Comparison of ENCODE assay signal across 28 mouse cellular contexts in genomic region chr1:149617613-149618012, GRCm38 (mm10).
"Had no signal": no experiment of that assay in that cellular context is flagged by ENCODE, and none has a peak within 500 bp of the region (broad histone marks: within the 10 kb centered on the region; RNA-seq: fewer than 3 reads in every experiment).

No protein-coding gene starts in this region.

- H3K27me3 ChIP-seq: embryonic facial prominence, embryonic 12.5 days; embryonic facial prominence, embryonic 13.5 days; embryonic facial prominence, embryonic 15.5 days; forebrain, embryonic 12.5 days; forebrain, embryonic 13.5 days; forebrain, embryonic 15.5 days had no signal

- H3K27ac ChIP-seq: embryonic facial prominence, embryonic 10.5 days; embryonic facial prominence, embryonic 12.5 days; embryonic facial prominence, embryonic 13.5 days; embryonic facial prominence, embryonic 15.5 days; forebrain, embryonic 10.5 days; forebrain, embryonic 12.5 days; forebrain, embryonic 13.5 days; forebrain, embryonic 15.5 days; gastrocnemius, adult 2 months; heart, adult 2 months had no signal

- H3K4me2 ChIP-seq: embryonic facial prominence, embryonic 12.5 days; embryonic facial prominence, embryonic 13.5 days; embryonic facial prominence, embryonic 15.5 days; forebrain, embryonic 12.5 days; forebrain, embryonic 13.5 days; forebrain, embryonic 15.5 days had no signal

- H3K36me3 ChIP-seq: embryonic facial prominence, embryonic 10.5 days; embryonic facial prominence, embryonic 12.5 days; embryonic facial prominence, embryonic 13.5 days; embryonic facial prominence, embryonic 15.5 days; forebrain, embryonic 10.5 days; forebrain, embryonic 12.5 days; forebrain, embryonic 15.5 days had no signal

- H3K4me1 ChIP-seq: embryonic facial prominence, embryonic 10.5 days; embryonic facial prominence, embryonic 12.5 days; embryonic facial prominence, embryonic 13.5 days; embryonic facial prominence, embryonic 15.5 days; forebrain, embryonic 10.5 days; forebrain, embryonic 12.5 days; forebrain, embryonic 13.5 days; forebrain, embryonic 15.5 days had no signal

- H3K9ac ChIP-seq: embryonic facial prominence, embryonic 12.5 days; embryonic facial prominence, embryonic 13.5 days; embryonic facial prominence, embryonic 15.5 days; forebrain, embryonic 12.5 days; forebrain, embryonic 13.5 days; forebrain, embryonic 15.5 days; forebrain, postnatal 0 days had no signal

- ATAC-seq: forebrain, embryonic 13.5 days; forebrain, embryonic 14.5 days; forebrain, embryonic 15.5 days; forebrain, embryonic 16.5 days; forebrain, postnatal 0 days had no signal

- DNase-seq: cerebellum, adult 8-10 months; cerebellum, adult 9-10 months; cerebellum, adult 9-11 months; cerebellum, postnatal 10 days; cerebellum, postnatal 14 days; cerebellum, postnatal 25 days; cerebellum, postnatal 36 days; embryo, embryonic 11 days; forebrain, postnatal 0 days; gastrocnemius, adult 2 months; gastrocnemius, postnatal 10 days; gastrocnemius, postnatal 14 days; gastrocnemius, postnatal 25 days; gastrocnemius, postnatal 36 days; heart, adult 11 months; heart, adult 18-20 months; heart, adult 2 months had no signal

- H3K9me3 ChIP-seq: embryonic facial prominence, embryonic 10.5 days; embryonic facial prominence, embryonic 12.5 days; embryonic facial prominence, embryonic 13.5 days; embryonic facial prominence, embryonic 15.5 days; forebrain, embryonic 10.5 days; forebrain, embryonic 12.5 days; forebrain, embryonic 13.5 days; forebrain, embryonic 15.5 days had no signal

- H3K4me3 ChIP-seq: embryonic facial prominence, embryonic 10.5 days; embryonic facial prominence, embryonic 12.5 days; embryonic facial prominence, embryonic 13.5 days; embryonic facial prominence, embryonic 15.5 days; erythroblast, embryonic 14.5 days; forebrain, embryonic 10.5 days; forebrain, embryonic 12.5 days; forebrain, embryonic 13.5 days; forebrain, embryonic 15.5 days; gastrocnemius, adult 2 months; heart, adult 2 months had no signal
